Mouse (Mus musculus): ENCODE data around the gene Grb2. TPM values are rescaled to one million over a fixed set of nuclear protein-coding genes. Genes with fewer than 3 reads are reported as not detected.

Gene Grb2
- polyA plus RNA-seq, 2 experiments: 22.4 to 26.0 TPM

GRCm38 (mm10) chr11:115722638-115723037 is 14.2 kb upstream of the Grb2 start:
- Histone ChIP-seq H3K36me3 (replicated peaks; ENCODE audit: control insufficient read depth, insufficient read depth, low read depth) (no peaks in the 10 kb centered on the region), H3K9ac (replicated peaks) (no peak overlapping the region), H3K4me1 (replicated peaks; ENCODE audit: control insufficient read depth in 2 of 2, insufficient read depth in 2 of 2, low read length in 1 of 2) (peaks cover 2 to 5% of the 10 kb centered on the region in 2 experiments; a peak in 3 of 4 replicates), H3K9me3 (ENCODE audit: control insufficient read depth, low read length) (no peaks in the 10 kb centered on the region), H3K4me3 (ENCODE audit: insufficient read depth in 1 of 2, low read depth in 2 of 2, low read length in 2 of 2) (no peak overlapping the region), H3K27ac (no peak overlapping the region), H3K4me2 (ENCODE audit: low read depth) (peak overlapping the region; percentile 31), H3K27me3 (ENCODE audit: control insufficient read depth, insufficient read depth, low read length) (no peaks in the 10 kb centered on the region)
- DNase-seq (ENCODE audit: low read depth in 3 of 3, low spot score in 3 of 3): peak in 2 of 3 experiments; percentile 58 to 63
- WGBS (ENCODE audit: insufficient replicate concordance): 27% methylated on average over 14 of the region's 14 CpGs
- TF ChIP-seq EP300 (IDR thresholded peaks at IDR 0.05; ENCODE audit: low read depth) (no peak), CTCF (IDR thresholded peaks at IDR 0.05; ENCODE audit: low read depth) (peak; percentile 99)
- ATAC-seq (ENCODE audit: insufficient read depth): peak; percentile 43; the same call in 1 of the 2 replicates

- TF ChIP-seq CTCF (IDR thresholded peaks at IDR 0.05; ENCODE audit: low read depth): peak; percentile 71
- TF ChIP-seq EP300 (IDR thresholded peaks at IDR 0.05; ENCODE audit: low read depth): peak; percentile 28; the same call in 1 of the 2 replicates
- Histone ChIP-seq H3K9me3 (ENCODE audit: control insufficient read depth, low read length) (no peaks in the 10 kb centered on the region), H3K36me3 (replicated peaks; ENCODE audit: control insufficient read depth, insufficient read depth, low read depth) (no peaks in the 10 kb centered on the region), H3K4me1 (replicated peaks; ENCODE audit: control insufficient read depth in 2 of 2, insufficient read depth in 2 of 2, low read length in 1 of 2) (peaks cover 15 to 23% of the 10 kb centered on the region in 2 experiments), H3K4me2 (ENCODE audit: low read depth) (no peak overlapping the region; the same call in 1 of the 2 replicates), H3K27ac (no peak overlapping the region), H3K27me3 (ENCODE audit: control insufficient read depth, insufficient read depth, low read length) (no peaks in the 10 kb centered on the region), H3K4me3 (ENCODE audit: insufficient read depth in 1 of 2, low read depth in 2 of 2, low read length in 2 of 2) (no peak overlapping the region), H3K9ac (replicated peaks) (no peak overlapping the region)
- WGBS (ENCODE audit: insufficient replicate concordance): 13% methylated on average over 8 of the region's 8 CpGs
- DNase-seq (ENCODE audit: low read depth in 3 of 3, low spot score in 3 of 3) (peak in 2 of 3 experiments; percentile 57 to 65), ATAC-seq (ENCODE audit: insufficient read depth) (peak; percentile 81)
Observed at GRCm38 (mm10) chr11:115717660-115718390, 9.4 kb upstream of the Grb2 start.

DNA sequence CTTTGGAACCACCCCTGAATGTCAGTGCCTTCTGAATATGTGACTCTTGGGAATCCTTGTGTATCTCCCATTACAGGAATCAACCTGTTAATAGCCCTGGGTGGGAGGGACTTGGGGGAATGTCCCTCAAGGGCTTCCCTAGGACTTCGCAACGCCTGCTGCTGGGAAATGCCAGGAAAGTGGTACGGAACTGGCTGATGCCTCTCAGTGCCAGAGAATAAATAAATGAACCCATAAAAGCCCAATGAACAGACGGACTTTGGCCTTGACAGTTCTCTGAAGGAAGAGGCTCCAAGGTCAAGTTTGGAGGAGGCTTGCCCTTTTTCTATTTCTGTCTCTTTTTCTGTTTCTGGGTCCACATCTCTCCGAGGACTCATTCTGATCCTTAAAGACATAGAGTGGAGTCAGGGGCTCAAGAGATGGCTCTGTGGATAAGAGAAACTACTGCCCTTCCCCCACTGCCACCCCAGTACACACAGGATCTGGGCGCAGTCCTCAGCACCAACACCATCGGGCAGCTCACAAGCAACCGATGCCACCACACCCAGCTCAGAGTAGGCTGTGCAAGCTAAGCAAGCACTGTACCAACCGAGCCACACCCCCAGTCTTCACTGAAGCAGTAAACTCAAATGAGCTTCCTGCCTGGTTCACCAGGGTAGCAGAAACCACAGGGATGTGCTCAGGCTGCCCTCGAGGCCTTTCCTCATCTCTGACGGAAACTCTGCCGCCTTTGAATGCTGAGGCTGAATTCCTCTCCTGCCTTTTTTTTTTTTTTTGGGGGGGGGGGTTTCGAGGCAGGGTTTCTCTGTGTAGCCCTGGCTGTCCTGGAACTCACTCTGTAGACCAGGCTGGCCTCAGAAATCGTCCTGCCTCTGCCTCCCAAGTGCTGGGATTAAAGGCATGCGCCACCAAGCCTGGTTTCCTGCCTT is 8.3 kb upstream of the Grb2 start:
- 39% methylated on average over 15 of the region's 15 CpGs for WGBS (ENCODE audit: insufficient replicate concordance)
- no peaks in the 10 kb centered on the region for H3K36me3 ChIP-seq (replicated peaks; ENCODE audit: control insufficient read depth, insufficient read depth, low read depth)

DNA sequence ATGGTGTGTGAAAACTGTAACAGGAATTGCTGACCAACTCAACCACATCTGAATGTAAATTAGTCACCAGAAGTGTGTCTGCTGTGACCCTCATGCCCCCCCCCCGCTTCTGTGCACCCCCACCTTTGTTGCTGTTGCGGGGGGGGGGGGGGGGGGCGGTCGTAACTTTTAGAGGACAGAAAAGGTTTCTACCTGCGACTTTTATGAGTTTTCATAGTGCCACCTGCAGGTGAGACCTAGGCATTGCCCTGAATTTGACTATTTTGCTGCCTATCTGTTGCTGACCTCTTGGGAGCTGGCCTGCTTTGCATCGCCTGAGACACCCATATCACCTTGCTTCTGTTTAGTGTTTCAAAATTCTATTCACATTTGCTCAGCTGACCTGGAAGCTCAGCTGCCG is 6.1 kb upstream of the Grb2 start:
- Histone ChIP-seq H3K9ac (replicated peaks) (no peak overlapping the region), H3K4me3 (ENCODE audit: insufficient read depth in 1 of 2, low read depth in 2 of 2, low read length in 2 of 2) (no peak overlapping the region), H3K27ac (no peak overlapping the region), H3K36me3 (replicated peaks; ENCODE audit: control insufficient read depth, insufficient read depth, low read depth) (no peaks in the 10 kb centered on the region), H3K27me3 (ENCODE audit: control insufficient read depth, insufficient read depth, low read length) (no peaks in the 10 kb centered on the region), H3K4me1 (replicated peaks; ENCODE audit: control insufficient read depth in 2 of 2, insufficient read depth in 2 of 2, low read length in 1 of 2) (peaks cover 17 to 31% of the 10 kb centered on the region in 2 experiments), H3K9me3 (ENCODE audit: control insufficient read depth, low read length) (no peaks in the 10 kb centered on the region), H3K4me2 (ENCODE audit: low read depth) (no peak overlapping the region)
- DNase-seq (ENCODE audit: low read depth in 3 of 3, low spot score in 3 of 3) (no peak), ATAC-seq (ENCODE audit: insufficient read depth) (no peak)
- TF ChIP-seq CTCF (IDR thresholded peaks at IDR 0.05; ENCODE audit: low read depth) (peak; percentile 78), EP300 (IDR thresholded peaks at IDR 0.05; ENCODE audit: low read depth) (no peak)
- WGBS (ENCODE audit: insufficient replicate concordance): 7% methylated on average over 7 of the region's 7 CpGs

More for the DNA sequence above, 8.3 kb upstream of the Grb2 start:
- TF ChIP-seq EP300 (IDR thresholded peaks at IDR 0.05; ENCODE audit: low read depth): no peak
- Histone ChIP-seq H3K27ac (no peak overlapping the region), H3K4me2 (ENCODE audit: low read depth) (no peak overlapping the region), H3K9me3 (ENCODE audit: control insufficient read depth, low read length) (no peaks in the 10 kb centered on the region), H3K4me3 (ENCODE audit: insufficient read depth in 1 of 2, low read depth in 2 of 2, low read length in 2 of 2) (no peak overlapping the region), H3K4me1 (replicated peaks; ENCODE audit: control insufficient read depth in 2 of 2, insufficient read depth in 2 of 2, low read length in 1 of 2) (peaks cover 15 to 27% of the 10 kb centered on the region in 2 experiments), H3K27me3 (ENCODE audit: control insufficient read depth, insufficient read depth, low read length) (no peaks in the 10 kb centered on the region), H3K9ac (replicated peaks) (no peak overlapping the region)
- no peak for DNase-seq (ENCODE audit: low read depth in 3 of 3, low spot score in 3 of 3)
- no peak for ATAC-seq (ENCODE audit: insufficient read depth)

DNA sequence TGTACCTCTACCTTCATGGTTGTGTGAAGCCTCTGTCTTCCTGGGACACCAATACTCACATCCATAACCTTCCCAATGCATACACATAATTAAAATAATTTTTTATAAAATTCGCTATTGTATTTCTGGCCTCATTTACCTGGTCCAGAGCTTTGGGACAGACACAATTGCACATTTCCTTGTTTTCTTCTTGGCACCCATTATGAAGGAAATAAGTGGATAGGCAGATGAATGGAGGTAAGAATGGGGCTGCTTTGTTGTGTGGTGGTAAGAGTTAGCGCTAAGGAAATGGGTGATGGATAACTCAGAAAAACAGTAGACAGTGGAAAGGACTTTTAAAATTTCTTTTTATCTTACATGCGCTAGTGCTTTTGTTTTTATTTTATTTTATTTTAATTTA is 5.0 kb upstream of the Grb2 start:
- H3K9ac ChIP-seq (replicated peaks): no peak overlapping the region
- no peaks in the 10 kb centered on the region for H3K27me3 ChIP-seq (ENCODE audit: control insufficient read depth, insufficient read depth, low read length)
- TF ChIP-seq EP300 (IDR thresholded peaks at IDR 0.05; ENCODE audit: low read depth) (no peak), CTCF (IDR thresholded peaks at IDR 0.05; ENCODE audit: low read depth) (no peak)
- peak overlapping the region; percentile 29; the same call in 1 of the 2 replicates for H3K4me2 ChIP-seq (ENCODE audit: low read depth)
- 77% methylated on average over 3 of the region's 3 CpGs for whole genome bisulfite sequencing (ENCODE audit: insufficient replicate concordance)
- no peak overlapping the region for H3K4me3 ChIP-seq (ENCODE audit: insufficient read depth in 1 of 2, low read depth in 2 of 2, low read length in 2 of 2)
- no peak for ATAC-seq (ENCODE audit: insufficient read depth)
- H3K4me1 ChIP-seq (replicated peaks; ENCODE audit: control insufficient read depth in 2 of 2, insufficient read depth in 2 of 2, low read length in 1 of 2): peaks cover 20 to 39% of the 10 kb centered on the region in 2 experiments
- H3K36me3 ChIP-seq (replicated peaks; ENCODE audit: control insufficient read depth, insufficient read depth, low read depth): no peaks in the 10 kb centered on the region
- no peak for DNase-seq (ENCODE audit: low read depth in 3 of 3, low spot score in 3 of 3)
- H3K27ac ChIP-seq: no peak overlapping the region
- no peaks in the 10 kb centered on the region for H3K9me3 ChIP-seq (ENCODE audit: control insufficient read depth, low read length)

Data from liver, embryonic 14.5 days (tissue).